In genomic region chr4:145231732-145232131, GRCm38 (mm10) we compare ENCODE assay signal across 12 mouse cellular contexts.
"Had no signal": no experiment of that assay in that cellular context is flagged by ENCODE, and none has a peak within 500 bp of the region (broad histone marks: within the 10 kb centered on the region; RNA-seq: fewer than 3 reads in every experiment).

No protein-coding gene starts in this region.

- ATAC-seq: intestine, embryonic 15.5 days; midbrain, embryonic 16.5 days had no signal

- H3K9me3 ChIP-seq: intestine, embryonic 15.5 days; limb, embryonic 12.5 days; lung, embryonic 15.5 days; midbrain, embryonic 12.5 days had no signal

- H3K27me3 ChIP-seq: intestine, embryonic 15.5 days; limb, embryonic 12.5 days; lung, embryonic 15.5 days; midbrain, embryonic 12.5 days had no signal

- DNase-seq: kidney, adult 18-20 months; kidney, postnatal 25 days; liver; lung, postnatal 14 days; right cerebral cortex, postnatal 25 days; thymus, adult 18-20 months; thymus, postnatal 14 days had no signal

- H3K9ac ChIP-seq: intestine, embryonic 15.5 days; limb, embryonic 12.5 days; lung, embryonic 15.5 days; midbrain, embryonic 12.5 days had no signal

- H3K36me3 ChIP-seq: intestine, embryonic 15.5 days; limb, embryonic 12.5 days; lung, embryonic 15.5 days; midbrain, embryonic 12.5 days had no signal

- H3K4me1 ChIP-seq: limb, embryonic 12.5 days had no signal

- H3K4me3 ChIP-seq: intestine, embryonic 15.5 days; limb, embryonic 12.5 days; lung, embryonic 15.5 days; midbrain, embryonic 12.5 days had no signal

- H3K27ac ChIP-seq: intestine, embryonic 15.5 days; limb, embryonic 12.5 days; lung, embryonic 15.5 days; midbrain, embryonic 12.5 days had no signal

- H3K4me2 ChIP-seq: intestine, embryonic 15.5 days; limb, embryonic 12.5 days; lung, embryonic 15.5 days; midbrain, embryonic 12.5 days had no signal
